Mouse (Mus musculus) intestine, postnatal 0 days (tissue): ENCODE results near the gene Cntln. TPM values are rescaled to one million over a fixed set of nuclear protein-coding genes. Genes with fewer than 3 reads are reported as not detected.
A peak's percentile ranks its signal among the peaks of the same experiment; 100 is the strongest.

Experiments used
- ATAC-seq: fragments of 200-750 bp; cut with Nextera tagmentation; 2 replicates; pipeline ENCODE4 v1.8.0; 2017; ENCODE audit warnings: mild to moderate bottlenecking, moderate TSS enrichment, moderate library complexity
- H3K27ac ChIP-seq: fragments of 300-500 bp; sonication (generic); 2 replicates; pipeline ENCODE4 v1.5.1; 2014; ENCODE audit warnings: mild to moderate bottlenecking, low read depth, low read length, moderate library complexity
- H3K27me3 ChIP-seq: fragments of 300-500 bp; sonication (generic); replicated peaks from 2 replicates; pipeline ENCODE4 v1.6.1; 2014; ENCODE audit warnings: low read length, mixed read lengths; ENCODE audit not compliant: control insufficient read depth, insufficient read depth
- H3K36me3 ChIP-seq: fragments of 300-500 bp; sonication (generic); 2 replicates; pipeline ENCODE4 v1.6.1; 2014; ENCODE audit warnings: mild to moderate bottlenecking, moderate library complexity; ENCODE audit not compliant: control insufficient read depth, insufficient read depth
- H3K4me1 ChIP-seq: fragments of 300-500 bp; sonication (generic); replicated peaks from 2 replicates; pipeline ENCODE4 v1.6.1; 2014; ENCODE audit warnings: antibody characterized with exemption, low read length, mixed read lengths; ENCODE audit not compliant: control insufficient read depth, insufficient read depth
- H3K4me2 ChIP-seq: fragments of 300-500 bp; sonication (generic); replicated peaks from 2 replicates; pipeline ENCODE4 v1.6.1; 2014; ENCODE audit warnings: low read depth, mild to moderate bottlenecking, moderate library complexity
- H3K4me3 ChIP-seq: fragments of 300-500 bp; sonication (generic); 2 replicates; pipeline ENCODE4 v1.5.1; 2014; ENCODE audit warnings: low read depth, low read length
- H3K9ac ChIP-seq: fragments of 300-500 bp; sonication (generic); 2 replicates; pipeline ENCODE4 v1.6.1; 2014; ENCODE audit warnings: mild to moderate bottlenecking, low read depth, low read length
- H3K9me3 ChIP-seq: fragments of 300-500 bp; sonication (generic); 2 replicates; pipeline ENCODE4 v1.6.1; 2016; ENCODE audit warnings: mixed run types; ENCODE audit not compliant: control insufficient read depth
- CTCF ChIP-seq: sonication (generic); IDR thresholded peaks from 2 replicates; pipeline ENCODE4 v1.5.1; 2016; ENCODE audit warnings: low read depth, mild to moderate bottlenecking, control low read depth, antibody characterized with exemption, moderate library complexity
- WGBS: fragments of 180-500 bp; shearing (Covaris S2); extraction: QIAGEN DNeasy Blood & Tissue Kit; methylation state at CpG from one replicate; pipeline ENCODE4 v1.1.7; 2014; 5-methylcytosine and 5-hydroxymethylcytosine counted together
- polyA plus RNA-seq: library from polyadenylated mRNA; unstranded; fragments of >200 nt; fragmentation: Nextera tagmentation; extraction: Ambion mirVana; gene quantifications from 2 replicates; pipeline ENCODE4 v1.2.1, GENCODE M21; 2015

Gene Cntln
- polyA plus RNA-seq, 1 experiment from 2014 or later: 4.0 TPM

- no peak for ATAC-seq
- Histone ChIP-seq H3K36me3 (no peaks in the 10 kb centered on the region), H3K4me2 (no peak overlapping the region), H3K27ac (no peak overlapping the region), H3K4me3 (no peak overlapping the region), H3K27me3 (no peaks in the 10 kb centered on the region), H3K9ac (no peak overlapping the region), H3K4me1 (no peaks in the 10 kb centered on the region), H3K9me3 (no peaks in the 10 kb centered on the region)
- WGBS: 15% methylated on average over 7 of the region's 7 CpGs
- TF ChIP-seq CTCF: peak; percentile 94
These were observed 212.6 kb downstream of the Cntln start for GRCm38 (mm10) chr4:85096682-85097081.

- Histone ChIP-seq H3K9me3 (no peaks in the 10 kb centered on the region), H3K9ac (no peak overlapping the region), H3K36me3 (no peaks in the 10 kb centered on the region), H3K27ac (no peak overlapping the region), H3K4me2 (no peak overlapping the region), H3K4me1 (no peaks in the 10 kb centered on the region), H3K27me3 (no peaks in the 10 kb centered on the region), H3K4me3 (no peak overlapping the region)
- TF ChIP-seq CTCF: no peak
- no peak for ATAC-seq
- WGBS: 94% methylated on average over 4 of the region's 4 CpGs
These were observed 218.1 kb downstream of the Cntln start for GRCm38 (mm10) chr4:85102168-85102567.

DNA sequence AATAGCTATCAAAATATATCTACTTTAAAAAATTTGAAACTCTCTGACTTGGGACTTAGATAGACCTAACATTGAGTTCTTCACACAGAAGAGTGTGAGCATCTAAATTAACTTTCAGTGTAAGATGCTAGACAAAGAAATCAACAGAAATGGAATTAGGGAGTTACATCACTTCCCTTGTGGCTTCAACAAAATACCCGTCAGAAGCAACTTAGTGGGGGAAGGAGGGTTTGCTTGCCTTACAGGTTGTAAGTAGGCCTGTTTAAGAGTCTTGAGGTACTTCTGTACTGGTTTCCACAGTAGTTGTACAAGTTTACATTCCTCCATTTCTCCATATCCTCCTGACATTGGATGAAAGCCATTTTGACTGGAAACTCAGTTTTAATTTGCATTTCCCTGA lies 222.3 kb downstream of the Cntln start:
- H3K9ac ChIP-seq: no peak overlapping the region
- H3K27ac ChIP-seq: no peak overlapping the region
- TF ChIP-seq CTCF: no peak
- no peaks in the 10 kb centered on the region for H3K36me3 ChIP-seq
- no peaks in the 10 kb centered on the region for H3K27me3 ChIP-seq
- no peak overlapping the region for H3K4me2 ChIP-seq
- H3K4me3 ChIP-seq: no peak overlapping the region
- no peaks in the 10 kb centered on the region for H3K9me3 ChIP-seq
- ATAC-seq: no peak
- H3K4me1 ChIP-seq: no peaks in the 10 kb centered on the region
- WGBS: 67% methylated on average over 1 of the region's 1 CpGs

- ATAC-seq: no peak
- 83% methylated on average over 2 of the region's 2 CpGs for WGBS
- H3K9me3 ChIP-seq: no peaks in the 10 kb centered on the region
- no peak overlapping the region for H3K4me2 ChIP-seq
- no peak overlapping the region for H3K4me3 ChIP-seq
- no peak overlapping the region for H3K9ac ChIP-seq
- TF ChIP-seq CTCF: no peak
- H3K27ac ChIP-seq: no peak overlapping the region
- H3K4me1 ChIP-seq: no peaks in the 10 kb centered on the region
- H3K36me3 ChIP-seq: no peaks in the 10 kb centered on the region
- H3K27me3 ChIP-seq: no peaks in the 10 kb centered on the region
These were observed 222.9 kb downstream of the Cntln start for GRCm38 (mm10) chr4:85106961-85107360.

DNA sequence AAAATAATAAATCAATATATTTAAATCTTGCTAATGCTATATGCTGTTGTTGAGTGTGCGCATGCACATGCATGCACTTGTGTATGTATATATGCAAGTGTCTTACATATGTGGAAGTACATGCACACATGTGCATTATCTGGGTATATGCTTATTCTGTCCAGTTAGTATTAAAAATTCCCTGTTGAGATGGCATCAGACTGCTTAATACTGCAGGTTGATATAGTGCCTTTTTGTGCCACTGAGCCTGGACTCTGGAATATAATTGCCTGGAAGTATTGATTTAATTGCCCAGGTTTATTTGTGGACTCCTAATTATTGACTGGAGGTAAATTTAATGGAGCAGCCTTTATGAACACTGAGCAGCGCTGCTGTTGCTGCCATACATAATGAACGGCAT lies 236.2 kb downstream of the Cntln start:
- Histone ChIP-seq H3K4me2 (no peak overlapping the region), H3K27me3 (no peaks in the 10 kb centered on the region), H3K4me1 (no peaks in the 10 kb centered on the region), H3K4me3 (no peak overlapping the region), H3K9me3 (no peaks in the 10 kb centered on the region), H3K9ac (no peak overlapping the region), H3K27ac (no peak overlapping the region), H3K36me3 (no peaks in the 10 kb centered on the region)
- ATAC-seq: no peak
- TF ChIP-seq CTCF: no peak
- 73% methylated on average over 3 of the region's 3 CpGs for WGBS

- no peaks in the 10 kb centered on the region for H3K4me1 ChIP-seq
- no peaks in the 10 kb centered on the region for H3K36me3 ChIP-seq
- TF ChIP-seq CTCF: no peak
- no peak overlapping the region for H3K9ac ChIP-seq
- no peaks in the 10 kb centered on the region for H3K9me3 ChIP-seq
- no peak for ATAC-seq
- WGBS: 74% methylated on average over 5 of the region's 5 CpGs
- H3K4me3 ChIP-seq: no peak overlapping the region
- no peak overlapping the region for H3K27ac ChIP-seq
- no peaks in the 10 kb centered on the region for H3K27me3 ChIP-seq
- no peak overlapping the region for H3K4me2 ChIP-seq
These were observed 265.6 kb downstream of the Cntln start for GRCm38 (mm10) chr4:85149726-85150125.

DNA sequence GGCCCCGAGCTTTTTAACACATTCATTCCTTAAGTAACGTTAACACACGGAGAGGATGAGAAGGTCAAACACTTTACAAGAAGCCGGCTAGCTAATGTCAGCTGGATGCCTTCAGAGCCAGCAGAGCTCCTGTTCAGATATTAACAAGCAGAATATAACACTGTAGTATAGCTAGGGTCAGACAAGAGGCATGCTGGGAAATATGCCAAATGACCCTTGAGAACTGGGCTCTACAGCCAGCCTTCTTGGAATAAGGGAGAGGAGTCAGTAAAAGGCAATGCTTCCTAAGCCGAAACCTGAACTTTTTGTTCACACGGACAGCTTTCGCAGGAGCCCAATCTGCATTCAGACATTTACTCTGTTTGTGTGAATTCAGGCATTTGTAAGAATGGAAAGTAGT lies 267.8 kb downstream of the Cntln start:
- Histone ChIP-seq H3K36me3 (no peaks in the 10 kb centered on the region), H3K9me3 (no peaks in the 10 kb centered on the region), H3K4me3 (no peak overlapping the region), H3K4me2 (no peak overlapping the region), H3K4me1 (no peaks in the 10 kb centered on the region), H3K27me3 (no peaks in the 10 kb centered on the region), H3K9ac (no peak overlapping the region), H3K27ac (no peak overlapping the region)
- TF ChIP-seq CTCF: no peak
- 65% methylated on average over 7 of the region's 7 CpGs for WGBS
- ATAC-seq: no peak
